Mouse (Mus musculus): Measurements from ENCODE around the gene Gm11983. TPM values are rescaled to one million over a fixed set of nuclear protein-coding genes. Genes with fewer than 3 reads are reported as not detected.
"Not testable (repeated sequence)": the region's sequence is repeated elsewhere in the genome, so short reads cannot be mapped to it uniquely, and the experiment has no call there.

Gene Gm11983
- total and polyA plus RNA-seq, 2 experiments from 2014 or later: not detected

DNA sequence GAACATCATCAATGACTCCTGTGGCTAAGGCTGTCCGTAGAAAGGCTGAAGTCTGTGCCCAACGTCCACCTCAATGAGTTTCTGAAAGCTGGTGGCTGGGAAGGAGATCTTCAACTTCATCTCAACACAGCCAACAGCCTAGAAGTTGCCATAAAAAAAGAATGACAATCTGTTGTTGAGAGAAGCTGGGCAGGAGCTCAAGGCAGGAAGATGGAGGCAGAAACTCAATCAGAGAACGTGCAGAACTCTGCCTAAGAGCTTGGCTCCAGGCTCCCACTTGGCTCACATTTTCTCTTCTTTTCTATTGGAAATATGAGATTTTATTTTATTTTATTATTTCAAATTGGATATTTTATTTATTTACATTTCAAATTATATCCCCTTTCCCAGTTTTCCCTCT, 24.7 kb upstream of the Gm11983 start:
- H3K27ac ChIP-seq (ENCODE audit: low read depth, low read length): no peak overlapping the region
- H3K36me3 ChIP-seq (ENCODE audit: insufficient read depth, low read length): no peaks in the 10 kb centered on the region
- ATAC-seq (ENCODE audit: low FRiP score): no peak
- no peaks in the 10 kb centered on the region for H3K27me3 ChIP-seq (ENCODE audit: insufficient read depth, low read length)
- no peak overlapping the region for H3K4me2 ChIP-seq (ENCODE audit: low read depth, low read length, poor library complexity, severe bottlenecking)
- no peak overlapping the region for H3K9ac ChIP-seq (replicated peaks; ENCODE audit: low read length, poor library complexity, severe bottlenecking)
- 88% methylated on average over 3 of the region's 3 CpGs for WGBS
- H3K4me1 ChIP-seq (ENCODE audit: insufficient read depth, low read length): no peaks in the 10 kb centered on the region
- no peaks in the 10 kb centered on the region for H3K9me3 ChIP-seq (ENCODE audit: low read length)
- no peak overlapping the region for H3K4me3 ChIP-seq (ENCODE audit: low read depth, low read length)
- no peak for DNase-seq (ENCODE audit: low spot score)
- TF ChIP-seq CTCF (IDR thresholded peaks at IDR 0.05): no peak

DNA sequence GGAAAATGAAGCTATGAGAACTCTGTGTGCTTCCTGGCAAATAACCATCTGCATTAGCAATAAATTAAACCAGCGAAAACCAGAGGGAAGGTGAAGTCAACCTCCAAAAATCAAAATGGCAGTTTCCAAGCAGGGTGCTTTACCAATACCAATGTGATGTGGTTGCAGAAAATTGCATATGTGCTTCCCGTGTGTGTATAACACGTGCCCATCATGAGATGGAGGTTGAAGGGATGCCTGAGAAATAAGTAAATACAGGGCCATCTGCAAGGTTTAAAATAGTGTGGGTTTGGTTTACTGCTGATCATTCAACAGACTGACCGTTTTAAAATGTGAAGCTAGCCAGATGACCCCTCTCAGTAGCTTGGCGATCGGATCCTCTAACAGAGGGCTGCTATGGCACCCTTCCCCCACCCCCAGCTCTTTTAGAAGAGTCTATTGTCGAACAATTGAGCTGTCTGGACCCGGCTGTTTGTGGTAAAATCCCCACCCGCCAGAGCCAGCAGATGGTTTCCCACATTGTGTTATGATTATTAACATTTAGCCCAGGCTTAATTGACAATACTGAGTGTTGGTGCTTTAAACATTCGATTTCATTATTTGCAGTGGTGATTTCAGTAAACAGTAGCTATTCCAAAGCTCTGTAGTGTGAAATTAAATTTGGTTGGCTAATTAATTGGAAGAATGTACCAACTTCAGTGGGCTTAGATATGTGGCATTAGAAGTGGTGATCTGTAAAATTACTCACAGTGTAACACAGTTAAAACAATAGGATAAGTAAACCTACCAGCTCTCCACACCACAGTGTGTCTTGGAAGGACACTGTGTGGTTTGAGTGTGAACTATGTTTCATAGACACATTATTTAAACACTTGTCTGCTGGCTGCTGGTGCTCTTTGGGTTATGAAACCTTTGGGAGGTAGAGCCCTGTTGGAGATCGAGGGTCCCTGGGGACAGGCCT, 22.7 kb upstream of the Gm11983 start:
- ATAC-seq (ENCODE audit: low FRiP score): peak; percentile 62; the same call in 1 of the 2 replicates
- H3K4me3 ChIP-seq (ENCODE audit: low read depth, low read length): no peak overlapping the region
- no peak overlapping the region for H3K9ac ChIP-seq (replicated peaks; ENCODE audit: low read length, poor library complexity, severe bottlenecking)
- WGBS: 29% methylated on average over 11 of the region's 11 CpGs
- H3K4me2 ChIP-seq (ENCODE audit: low read depth, low read length, poor library complexity, severe bottlenecking): no peak overlapping the region
- H3K27ac ChIP-seq (ENCODE audit: low read depth, low read length): no peak overlapping the region
- H3K27me3 ChIP-seq (ENCODE audit: insufficient read depth, low read length): no peaks in the 10 kb centered on the region
- H3K9me3 ChIP-seq (ENCODE audit: low read length): no peaks in the 10 kb centered on the region
- H3K4me1 ChIP-seq (ENCODE audit: insufficient read depth, low read length): no peaks in the 10 kb centered on the region
- DNase-seq (ENCODE audit: low spot score): peak; percentile 60
- TF ChIP-seq CTCF (IDR thresholded peaks at IDR 0.05): no peak
- H3K36me3 ChIP-seq (ENCODE audit: insufficient read depth, low read length): no peaks in the 10 kb centered on the region

DNA sequence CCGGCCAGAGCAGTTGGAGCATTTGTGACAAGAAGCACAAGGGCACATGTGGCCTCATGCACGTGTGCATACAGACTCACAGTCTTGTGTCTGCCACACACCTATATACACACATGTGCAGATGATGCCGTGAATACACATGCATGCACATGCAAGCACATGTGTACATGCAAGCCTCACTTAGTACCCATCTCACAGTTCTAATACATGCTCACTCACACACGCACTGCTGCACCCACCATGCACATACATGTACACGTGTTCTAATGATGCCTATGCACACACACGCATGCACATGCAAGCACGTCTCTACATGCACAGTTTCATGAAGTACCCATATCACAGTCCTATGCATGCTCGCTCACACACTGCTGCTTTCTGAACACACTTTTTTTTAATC, 21.6 kb upstream of the Gm11983 start:
- ATAC-seq (ENCODE audit: low FRiP score) (0 out of 2 replicates have a peak, but pooled peaks have one; percentile 47), DNase-seq (ENCODE audit: low spot score) (no peak)
- no peak overlapping the region for H3K9ac ChIP-seq (replicated peaks; ENCODE audit: low read length, poor library complexity, severe bottlenecking)
- H3K27ac ChIP-seq (ENCODE audit: low read depth, low read length): no peak overlapping the region
- no peaks in the 10 kb centered on the region for H3K9me3 ChIP-seq (ENCODE audit: low read length)
- H3K4me1 ChIP-seq (ENCODE audit: insufficient read depth, low read length): no peaks in the 10 kb centered on the region
- 88% methylated on average over 8 of the region's 8 CpGs for WGBS
- H3K36me3 ChIP-seq (ENCODE audit: insufficient read depth, low read length): no peaks in the 10 kb centered on the region
- H3K4me3 ChIP-seq (ENCODE audit: low read depth, low read length): no peak overlapping the region
- no peak for TF ChIP-seq CTCF (IDR thresholded peaks at IDR 0.05)
- no peak overlapping the region for H3K4me2 ChIP-seq (ENCODE audit: low read depth, low read length, poor library complexity, severe bottlenecking)
- no peaks in the 10 kb centered on the region for H3K27me3 ChIP-seq (ENCODE audit: insufficient read depth, low read length)

DNA sequence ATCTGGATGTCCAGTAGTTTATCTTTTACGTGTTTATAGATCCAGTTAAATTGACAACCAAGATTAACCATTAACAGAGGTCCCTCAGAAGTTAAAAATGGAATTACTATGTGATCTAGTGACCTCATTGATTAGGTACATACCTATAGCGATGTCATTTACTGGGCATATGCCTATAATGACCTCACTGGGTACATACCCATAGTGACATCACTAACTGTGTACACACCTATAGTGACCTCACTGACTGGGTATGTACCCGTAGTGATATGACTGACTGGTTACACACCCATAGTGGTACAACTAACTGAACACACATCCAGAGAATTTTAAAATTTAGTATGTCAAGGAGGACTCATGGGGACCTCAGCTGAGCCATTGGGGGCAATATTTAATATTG, 18.5 kb upstream of the Gm11983 start:
- Histone ChIP-seq H3K9me3 (ENCODE audit: low read length) (no peaks in the 10 kb centered on the region), H3K9ac (replicated peaks; ENCODE audit: low read length, poor library complexity, severe bottlenecking) (no peak overlapping the region)
- WGBS: 90% methylated on average over 3 of the region's 3 CpGs

DNA sequence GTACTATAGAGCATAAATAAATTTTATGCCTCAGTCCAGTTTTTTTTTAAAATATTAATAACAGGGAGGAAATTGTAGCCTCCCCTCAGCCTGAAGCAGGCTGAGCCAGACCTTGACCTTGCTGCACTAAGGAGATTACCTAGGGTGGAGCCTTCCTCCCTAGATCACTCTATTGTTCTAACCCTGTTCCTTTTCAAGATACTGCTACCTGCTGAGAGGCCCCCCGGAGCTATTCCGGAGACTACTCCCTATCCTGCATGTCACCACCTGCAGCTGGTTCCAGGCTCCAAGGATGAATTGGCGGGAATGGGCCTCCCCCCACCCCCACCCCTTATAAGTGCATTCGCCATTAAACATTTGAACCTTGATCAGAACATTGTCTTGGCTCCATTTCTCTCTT, 15.9 kb upstream of the Gm11983 start:
- not testable (repeated sequence) for H3K4me2 ChIP-seq (ENCODE audit: low read depth, low read length, poor library complexity, severe bottlenecking); ATAC-seq (ENCODE audit: low FRiP score)

More for the DNA sequence above, 18.5 kb upstream of the Gm11983 start:
- H3K27ac ChIP-seq (ENCODE audit: low read depth, low read length): no peak overlapping the region
- H3K4me3 ChIP-seq (ENCODE audit: low read depth, low read length): no peak overlapping the region
- no peaks in the 10 kb centered on the region for H3K36me3 ChIP-seq (ENCODE audit: insufficient read depth, low read length)
- DNase-seq (ENCODE audit: low spot score) (no peak), ATAC-seq (ENCODE audit: low FRiP score) (no peak)
- no peak for TF ChIP-seq CTCF (IDR thresholded peaks at IDR 0.05)
- H3K4me2 ChIP-seq (ENCODE audit: low read depth, low read length, poor library complexity, severe bottlenecking): no peak overlapping the region
- no peaks in the 10 kb centered on the region for H3K27me3 ChIP-seq (ENCODE audit: insufficient read depth, low read length)
- no peaks in the 10 kb centered on the region for H3K4me1 ChIP-seq (ENCODE audit: insufficient read depth, low read length)

DNA sequence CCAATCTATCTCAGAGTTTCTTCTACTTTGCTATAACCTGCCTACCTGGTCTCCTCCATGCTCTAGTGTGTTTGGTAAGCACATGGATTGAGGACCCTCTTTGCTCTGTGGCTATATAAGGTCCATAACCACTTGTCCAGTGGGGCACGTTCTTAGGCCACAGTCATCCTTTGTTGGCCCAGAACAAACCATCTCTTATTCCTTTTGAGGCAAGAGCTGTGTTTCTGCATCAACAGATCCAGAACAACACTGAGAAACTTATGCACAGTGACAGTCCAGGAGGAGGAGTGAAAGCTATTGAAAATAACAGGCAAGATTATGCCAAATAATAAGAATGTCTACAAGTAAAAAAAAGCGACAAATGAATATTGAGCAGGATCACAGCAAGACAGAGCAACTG, 6.4 kb upstream of the Gm11983 start:
- H3K27me3 ChIP-seq (ENCODE audit: insufficient read depth, low read length): no peaks in the 10 kb centered on the region

More for the DNA sequence above, 15.9 kb upstream of the Gm11983 start:
- not testable (repeated sequence) for H3K36me3 ChIP-seq (ENCODE audit: insufficient read depth, low read length); H3K4me3 ChIP-seq (ENCODE audit: low read depth, low read length); H3K27me3 ChIP-seq (ENCODE audit: insufficient read depth, low read length); H3K27ac ChIP-seq (ENCODE audit: low read depth, low read length); H3K9ac ChIP-seq (replicated peaks; ENCODE audit: low read length, poor library complexity, severe bottlenecking); DNase-seq (ENCODE audit: low spot score); H3K9me3 ChIP-seq (ENCODE audit: low read length); H3K4me1 ChIP-seq (ENCODE audit: insufficient read depth, low read length)
- WGBS: 65% methylated on average over 4 of the region's 4 CpGs

More for the DNA sequence above, 6.4 kb upstream of the Gm11983 start:
- ATAC-seq (ENCODE audit: low FRiP score) (no peak), DNase-seq (ENCODE audit: low spot score) (no peak)
- H3K4me1 ChIP-seq (ENCODE audit: insufficient read depth, low read length): no peaks in the 10 kb centered on the region
- no peaks in the 10 kb centered on the region for H3K9me3 ChIP-seq (ENCODE audit: low read length)
- no peaks in the 10 kb centered on the region for H3K36me3 ChIP-seq (ENCODE audit: insufficient read depth, low read length)
- TF ChIP-seq CTCF (IDR thresholded peaks at IDR 0.05): no peak
- H3K27ac ChIP-seq (ENCODE audit: low read depth, low read length): no peak overlapping the region
- H3K4me2 ChIP-seq (ENCODE audit: low read depth, low read length, poor library complexity, severe bottlenecking): no peak overlapping the region
- no peak overlapping the region for H3K4me3 ChIP-seq (ENCODE audit: low read depth, low read length)
- no peak overlapping the region for H3K9ac ChIP-seq (replicated peaks; ENCODE audit: low read length, poor library complexity, severe bottlenecking)
- WGBS: 62% methylated on average over 2 of the region's 2 CpGs
